Mouse (Mus musculus): ENCODE results near the gene Ptprc.

The Ptprc gene

DNA sequence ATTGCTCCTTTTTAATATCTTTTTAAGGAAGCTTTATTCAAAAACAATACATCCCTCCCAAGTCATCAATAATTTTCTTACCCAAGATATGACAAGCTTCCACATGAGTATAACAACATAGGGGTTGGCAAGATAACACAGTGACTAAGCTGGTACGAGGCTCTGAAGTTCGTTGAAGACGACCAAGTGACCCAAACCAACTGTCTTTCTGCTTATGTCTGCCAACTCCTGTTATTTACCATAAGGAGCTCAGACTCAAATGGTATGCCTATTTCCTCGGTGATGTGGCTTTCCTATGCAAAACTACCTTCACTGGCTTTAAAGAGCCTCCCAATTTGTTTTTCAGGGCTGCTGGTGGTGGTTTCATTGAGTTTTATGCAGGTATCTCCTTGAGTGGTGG lies at the start of gene Ptprc:
TSS of gene Ptprc (minus strand) at position 215 of the 400 bp plus-strand sequence.
- no peak for DNase-seq (ENCODE audit: low spot score in 2 of 2)

DNA sequence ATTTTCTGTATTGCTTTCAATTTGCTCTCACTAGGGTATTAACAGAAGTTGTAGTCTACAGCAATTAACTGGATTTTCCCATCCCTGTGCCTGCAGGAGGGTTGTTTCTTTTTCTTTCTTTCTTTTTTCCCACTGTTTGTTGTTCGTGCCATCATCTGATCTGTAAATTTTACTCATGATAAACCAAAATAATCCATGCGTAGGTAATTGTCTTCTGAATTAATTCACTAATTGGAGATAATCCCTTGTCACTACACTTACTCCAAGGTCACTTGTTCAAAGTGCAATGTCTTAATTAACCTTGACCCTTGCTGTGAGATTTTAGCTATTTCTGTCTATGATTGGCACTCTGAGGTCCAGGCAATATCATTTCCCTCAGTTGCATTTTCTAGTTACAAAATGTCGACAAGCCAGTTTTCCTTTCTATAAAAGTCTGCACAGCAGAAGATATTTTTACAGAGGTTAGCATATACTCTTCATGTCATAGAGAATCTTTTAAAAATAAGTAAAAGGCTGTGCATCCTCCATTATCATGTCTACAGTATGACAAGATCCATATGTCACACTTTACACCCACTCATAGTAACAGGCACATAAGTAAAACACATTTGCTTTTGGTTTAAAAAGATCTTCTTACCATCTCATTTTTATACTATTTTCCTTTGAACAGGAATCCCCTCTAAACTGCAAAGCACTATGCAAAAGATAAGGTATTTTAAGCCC lies 39.4 kb upstream of the Ptprc start:
- no peak for DNase-seq (ENCODE audit: low spot score in 2 of 2)

DNA sequence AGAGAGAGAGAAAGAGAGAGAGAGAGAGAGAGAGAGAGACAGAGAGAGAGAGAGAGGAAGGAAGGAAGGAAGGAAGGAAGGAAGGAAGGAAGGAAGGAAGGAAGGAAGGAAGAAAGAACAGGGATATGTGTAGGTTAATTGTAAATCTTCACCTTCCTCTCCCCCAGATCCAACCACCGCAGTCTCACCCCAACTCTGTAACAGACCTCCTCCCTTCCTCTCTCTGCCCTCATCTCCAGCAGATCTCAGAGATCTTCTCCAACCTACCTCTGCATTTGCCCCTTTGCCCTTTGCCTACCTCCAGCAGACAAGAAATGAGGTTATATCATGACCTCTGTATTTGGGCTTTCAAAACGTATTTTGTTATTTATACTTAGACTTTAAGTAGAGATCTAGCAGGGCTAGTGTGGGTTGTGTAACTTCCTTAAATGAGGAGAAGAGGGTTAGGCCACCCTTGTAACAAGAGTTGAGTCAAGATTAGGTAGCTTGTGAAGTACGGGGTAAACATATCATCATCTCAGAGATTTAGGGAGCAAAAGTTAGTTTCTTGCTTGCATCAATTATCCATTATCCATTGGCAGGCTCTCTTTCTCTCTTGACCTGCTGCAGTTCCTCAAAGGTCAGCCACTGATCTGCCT lies 35.0 kb upstream of the Ptprc start:
- DNase-seq (ENCODE audit: low spot score in 2 of 2), result no peak

DNA sequence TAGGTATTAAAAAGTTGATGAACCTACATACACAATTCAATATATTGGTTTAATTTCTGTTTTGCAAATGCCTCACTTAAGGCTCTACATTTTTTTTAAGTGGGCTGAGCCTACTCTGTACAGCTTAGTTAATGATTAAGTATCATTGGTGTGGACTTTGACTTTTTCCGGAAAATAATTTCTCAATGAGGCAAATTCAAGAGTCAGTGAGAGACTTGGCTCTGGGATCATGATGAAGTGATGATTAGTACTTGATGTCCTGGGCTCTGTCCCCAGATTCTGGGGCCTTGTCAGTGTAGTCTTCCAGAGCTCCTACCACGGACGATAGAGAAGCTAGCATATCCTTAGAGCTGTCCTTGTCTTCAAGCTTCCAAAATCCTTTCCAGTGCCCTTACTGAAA lies 34.2 kb upstream of the Ptprc start:
- no peak for DNase-seq (ENCODE audit: low spot score in 2 of 2)

DNA sequence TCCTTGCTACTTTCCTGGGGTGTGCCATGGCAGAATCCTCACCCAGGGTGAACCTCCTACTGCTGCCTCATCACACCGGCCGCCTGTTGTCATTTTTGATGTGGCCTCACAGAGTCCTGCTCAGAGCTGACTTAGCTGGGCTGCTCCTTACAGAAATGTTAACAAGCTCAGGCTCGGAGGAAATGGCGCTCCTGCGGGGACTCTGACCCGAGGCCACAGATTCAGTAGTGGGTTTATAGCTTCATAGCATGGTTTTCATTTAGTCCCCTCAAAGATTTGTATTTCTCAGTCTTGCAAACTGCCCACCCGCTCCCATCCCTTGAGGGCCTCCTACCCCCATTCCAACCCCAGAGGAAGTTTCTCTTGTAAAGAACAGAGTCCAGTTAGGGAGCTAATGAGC lies 30.5 kb upstream of the Ptprc start:
- no peak for DNase-seq (ENCODE audit: low spot score in 2 of 2)

DNA sequence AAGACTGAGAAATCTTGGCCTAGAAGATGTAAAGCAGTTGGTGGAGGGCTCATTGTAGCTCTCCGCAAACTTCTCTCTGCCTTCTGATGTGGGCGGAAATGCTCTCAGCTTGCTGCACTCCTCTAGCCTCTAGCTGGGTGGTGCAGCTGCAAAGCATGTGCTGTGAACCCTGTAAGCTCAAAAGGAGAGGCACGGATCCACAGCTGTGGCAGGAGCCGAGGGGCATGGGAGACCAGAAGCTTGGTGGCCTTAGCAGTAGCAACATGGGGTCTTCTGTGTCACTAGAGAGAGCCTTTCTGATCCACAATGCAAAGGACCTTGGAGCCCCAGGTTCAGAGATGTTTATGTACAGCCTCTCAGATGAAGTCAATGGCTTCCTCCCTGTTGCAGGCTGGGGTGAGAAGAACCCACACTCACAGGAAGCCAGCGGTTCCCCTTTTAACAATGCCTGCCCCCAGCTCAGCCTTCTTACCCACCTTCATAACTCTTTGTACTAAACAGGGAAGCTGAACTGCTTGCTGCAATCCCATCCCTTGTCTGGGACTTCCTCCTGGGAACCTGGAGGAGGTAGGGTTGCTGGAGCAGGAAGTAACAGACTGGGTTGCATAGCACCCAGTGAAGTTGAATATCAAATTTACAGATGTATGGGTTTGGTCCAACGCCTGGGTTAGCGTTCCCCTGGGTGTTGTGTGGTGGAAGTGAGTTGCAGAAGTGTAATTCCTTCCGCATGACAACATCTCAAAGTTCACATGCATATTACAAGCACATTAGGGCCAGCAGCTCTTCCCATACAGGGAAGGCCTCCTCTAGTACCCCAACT lies 16.4 kb upstream of the Ptprc start:
- DNase-seq (ENCODE audit: low spot score in 2 of 2), result no peak

DNA sequence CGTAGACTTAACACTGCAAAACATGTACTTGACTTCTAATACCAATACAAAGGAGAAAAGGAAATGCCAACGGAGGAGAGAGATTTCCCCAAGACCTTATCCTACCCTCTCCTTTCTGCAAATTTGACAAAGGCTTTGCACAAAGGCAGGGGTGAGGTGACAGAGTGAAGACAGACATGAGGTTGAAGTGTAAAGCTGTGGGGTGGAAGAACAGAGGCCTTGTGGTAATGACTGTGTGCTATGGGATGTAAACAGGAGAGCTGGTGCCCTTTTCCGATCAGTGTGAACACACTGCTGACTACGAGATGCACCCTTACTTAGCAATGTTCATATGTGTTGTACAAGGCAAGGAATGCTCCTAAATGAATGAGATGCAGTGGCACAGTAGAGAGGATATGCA lies 12.6 kb upstream of the Ptprc start:
- no peak for DNase-seq (ENCODE audit: low spot score in 2 of 2)

DNA sequence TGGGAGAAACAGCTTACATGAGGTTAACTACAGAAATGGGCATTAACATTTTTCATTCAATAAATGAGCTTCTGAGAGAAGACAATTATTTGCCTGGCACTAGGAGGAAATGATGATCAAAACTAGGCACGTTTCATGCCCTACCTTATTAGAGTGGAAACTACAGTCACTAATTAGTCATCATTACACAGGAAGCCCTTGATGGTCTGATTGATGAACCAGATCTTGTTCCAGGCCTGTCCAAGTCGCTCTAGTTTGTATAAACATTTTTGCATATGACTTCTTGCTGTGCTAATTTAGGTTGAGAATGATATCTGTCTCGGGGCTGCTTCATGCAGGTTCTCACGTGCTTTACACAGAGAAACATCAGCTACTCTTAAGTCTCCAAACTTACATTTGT lies 10.4 kb upstream of the Ptprc start:
- no peak for DNase-seq (ENCODE audit: low spot score in 2 of 2)

DNA sequence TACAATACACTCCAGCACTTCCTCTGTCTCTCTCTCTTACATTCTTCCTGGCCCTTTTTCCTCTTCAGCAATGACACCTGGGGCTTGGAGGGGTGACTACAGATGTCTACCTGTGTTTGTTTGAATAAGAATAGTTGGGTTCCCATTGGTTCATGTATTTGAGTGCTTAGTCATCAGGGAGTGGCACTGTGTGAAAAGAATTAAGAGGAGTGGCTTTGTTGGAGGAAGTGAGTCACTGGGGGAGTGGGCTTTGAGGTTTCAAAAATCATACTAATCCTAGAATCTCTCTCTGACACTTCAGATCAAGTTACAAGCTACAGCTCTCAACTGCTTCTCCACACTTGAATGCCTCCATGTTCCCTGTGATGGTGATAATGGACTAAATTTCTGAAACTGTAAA lies 4.6 kb upstream of the Ptprc start:
- DNase-seq (ENCODE audit: low spot score in 2 of 2), result no peak

DNA sequence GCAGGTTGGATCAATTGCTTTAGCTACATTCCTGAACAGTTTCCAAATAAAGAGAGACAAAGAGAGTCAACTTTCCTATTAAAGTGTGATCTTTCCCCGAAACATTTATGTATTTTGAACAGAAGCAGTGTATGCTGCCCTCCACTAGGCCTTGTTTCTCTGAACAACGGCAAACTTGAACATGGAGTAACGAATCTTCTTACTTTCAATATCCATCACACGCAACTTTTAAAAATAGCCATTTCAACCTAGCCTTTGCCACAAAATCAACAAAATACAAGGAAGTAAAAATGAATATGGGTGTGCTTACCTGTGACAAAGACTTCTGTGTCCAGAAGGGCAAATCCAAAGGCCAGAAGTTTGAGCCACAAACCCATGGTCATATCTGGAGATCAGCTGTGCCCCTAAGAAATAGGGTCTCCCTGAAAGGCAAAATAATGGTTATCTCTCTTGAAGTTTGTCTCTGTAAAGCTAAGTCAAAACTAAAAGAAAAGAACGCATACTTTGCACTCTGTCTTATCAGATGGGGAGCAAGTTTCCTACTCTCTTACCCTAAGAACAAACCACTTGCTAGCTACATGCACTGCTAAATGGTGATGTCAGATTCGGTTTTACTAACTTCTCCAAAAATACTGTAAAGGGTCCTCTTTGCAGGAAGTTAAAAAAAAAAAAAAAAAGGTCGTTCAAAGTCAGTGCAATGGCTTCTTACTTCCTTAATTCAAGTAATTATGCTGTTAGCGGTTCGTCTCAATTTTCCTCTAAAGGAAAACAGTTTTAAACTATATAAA lies 609 bp downstream of the Ptprc start:
- DNase-seq (ENCODE audit: low spot score in 2 of 2), result no peak

DNA sequence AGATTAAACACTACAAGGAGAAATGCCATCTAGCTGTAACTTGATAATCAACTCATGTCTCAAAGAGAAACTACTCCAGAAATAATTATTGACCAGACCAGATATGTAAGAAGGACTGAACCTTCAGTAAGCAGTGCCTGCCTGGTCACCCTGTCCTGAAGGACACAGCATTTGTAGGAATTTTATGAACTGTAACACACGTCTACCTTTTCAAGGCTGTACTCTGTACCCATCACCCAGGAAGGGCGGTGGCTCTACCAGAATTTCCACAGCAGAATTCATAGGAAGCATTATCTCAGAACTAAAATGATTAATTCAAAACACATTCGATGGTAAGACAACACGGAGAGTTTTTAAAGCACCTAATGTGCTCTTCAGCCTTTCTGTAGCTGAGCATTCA lies 1.4 kb downstream of the Ptprc start:
- no peak for DNase-seq (ENCODE audit: low spot score in 2 of 2)

DNA sequence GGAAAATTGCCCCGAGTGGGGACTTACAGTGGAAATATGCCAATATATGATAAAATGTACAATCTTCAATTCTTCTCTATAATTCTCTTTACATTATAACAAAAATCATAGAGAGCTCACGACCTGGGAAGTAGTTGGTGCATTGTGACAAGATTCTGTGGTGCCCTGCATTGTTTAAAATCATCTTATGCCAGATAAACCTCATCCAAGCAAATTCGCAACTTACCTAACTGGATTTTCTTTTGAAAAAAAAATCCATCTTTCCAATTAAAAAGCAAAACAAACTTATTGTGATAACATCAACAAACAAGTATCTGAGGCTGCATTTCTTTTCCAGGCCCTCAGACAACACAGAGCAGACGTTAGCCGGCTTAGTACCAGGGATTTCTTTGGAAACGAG lies 1.8 kb downstream of the Ptprc start:
- DNase-seq (ENCODE audit: low spot score in 2 of 2), result no peak

DNA sequence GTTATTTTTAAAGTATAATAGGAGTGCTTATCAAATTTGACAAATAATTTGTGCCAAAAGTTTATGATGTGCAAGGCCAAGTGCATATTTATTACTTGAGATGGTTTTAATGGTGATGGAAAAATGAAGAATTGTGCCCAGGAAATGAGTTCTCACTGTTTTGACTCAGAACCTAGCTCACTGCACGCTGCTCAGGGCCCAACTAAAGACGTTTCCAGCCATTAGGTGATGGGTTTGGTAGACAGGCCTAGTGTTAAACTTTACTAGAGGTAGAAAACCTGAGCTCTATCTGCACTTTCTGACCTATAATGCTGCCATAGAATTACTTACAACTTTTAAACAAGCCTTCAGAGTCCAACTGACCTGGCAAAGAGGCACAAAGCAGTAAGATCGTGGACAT lies 3.0 kb downstream of the Ptprc start:
- DNase-seq (ENCODE audit: low spot score in 2 of 2), result no peak

DNA sequence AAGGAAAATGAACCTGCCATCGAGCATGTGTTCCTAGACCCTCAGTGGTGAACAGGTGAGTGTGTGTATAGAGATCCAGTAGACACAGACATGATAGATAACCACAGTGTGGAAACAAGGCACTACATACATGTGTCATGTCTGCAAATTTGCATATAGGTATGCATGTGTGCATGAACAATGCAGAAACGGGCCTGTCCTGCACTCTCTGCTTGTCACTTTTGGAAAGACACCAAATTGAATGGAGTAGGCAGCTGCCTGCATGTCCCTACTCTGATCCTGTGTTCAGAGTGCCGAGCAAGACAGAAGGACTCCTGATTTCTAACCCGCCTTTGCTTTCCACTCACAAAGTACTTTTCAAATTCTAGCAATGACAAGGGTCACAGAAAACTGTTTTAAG lies 3.4 kb downstream of the Ptprc start:
- no peak for DNase-seq (ENCODE audit: low spot score in 2 of 2)

DNA sequence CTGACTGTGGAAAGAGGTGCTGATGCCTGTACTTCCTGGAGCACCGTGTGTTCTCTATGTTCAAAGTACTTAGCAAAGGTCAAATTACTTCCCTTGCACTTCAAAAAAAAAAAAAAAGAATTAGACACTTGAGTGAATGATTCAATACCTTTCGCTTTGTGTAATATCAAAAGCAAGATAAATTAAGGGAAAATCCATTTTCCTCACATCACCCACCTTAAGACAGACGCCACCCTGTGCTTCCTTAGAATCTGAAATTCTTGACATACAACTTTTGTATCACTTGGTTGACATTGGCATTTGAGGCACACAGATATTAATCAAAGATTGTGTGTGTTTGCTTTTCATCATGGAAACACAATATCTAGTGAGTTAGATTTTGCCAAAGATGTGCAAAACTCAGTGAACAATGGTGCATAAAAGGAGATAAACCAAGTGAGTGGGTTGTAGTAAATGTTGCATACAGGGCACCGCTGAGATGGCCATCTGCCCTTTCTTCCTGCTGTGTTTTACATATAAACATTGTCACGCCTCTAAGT lies 9.2 kb downstream of the Ptprc start:
- no peak for DNase-seq (ENCODE audit: low spot score in 2 of 2)

DNA sequence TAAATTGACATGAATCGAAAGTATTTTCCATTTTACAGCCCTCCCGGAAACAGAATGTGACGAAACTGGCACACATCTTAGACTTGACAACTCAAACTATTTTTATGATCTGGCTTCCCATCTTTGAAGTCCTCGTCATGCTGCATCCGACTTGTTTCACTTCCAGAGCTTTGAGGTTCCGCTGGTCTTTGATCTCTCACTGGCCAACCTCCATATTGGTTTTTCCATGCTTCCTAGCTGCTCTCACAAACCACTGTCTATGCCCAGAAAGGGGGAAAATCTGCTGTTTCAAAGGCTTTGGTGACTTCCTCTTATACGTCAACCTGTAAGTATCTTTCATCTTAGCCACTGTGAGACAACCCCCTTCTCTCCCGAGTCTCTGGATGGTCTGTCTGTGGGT lies 12.9 kb downstream of the Ptprc start:
- DNase-seq (ENCODE audit: low spot score in 2 of 2), result no peak

DNA sequence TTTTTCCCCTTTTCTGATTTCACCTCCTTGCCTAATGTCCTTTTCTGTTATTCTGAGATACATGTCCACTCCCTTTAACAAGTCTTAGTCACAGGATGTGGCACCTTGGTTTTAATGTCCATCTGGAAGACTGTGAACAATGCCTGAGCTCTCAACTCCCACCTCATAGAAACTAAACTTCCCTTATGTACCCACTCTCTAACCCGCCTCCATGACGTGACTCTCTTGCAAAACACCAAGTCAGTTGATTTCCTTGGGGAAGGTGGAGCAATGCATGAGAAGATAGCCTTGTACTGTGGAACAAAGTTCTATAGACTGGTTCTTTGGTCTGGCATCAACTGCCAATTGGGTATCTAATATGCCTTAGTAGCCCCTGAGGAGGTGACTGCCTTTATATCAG lies 16.6 kb downstream of the Ptprc start:
- DNase-seq (ENCODE audit: low spot score in 2 of 2), result no peak

DNA sequence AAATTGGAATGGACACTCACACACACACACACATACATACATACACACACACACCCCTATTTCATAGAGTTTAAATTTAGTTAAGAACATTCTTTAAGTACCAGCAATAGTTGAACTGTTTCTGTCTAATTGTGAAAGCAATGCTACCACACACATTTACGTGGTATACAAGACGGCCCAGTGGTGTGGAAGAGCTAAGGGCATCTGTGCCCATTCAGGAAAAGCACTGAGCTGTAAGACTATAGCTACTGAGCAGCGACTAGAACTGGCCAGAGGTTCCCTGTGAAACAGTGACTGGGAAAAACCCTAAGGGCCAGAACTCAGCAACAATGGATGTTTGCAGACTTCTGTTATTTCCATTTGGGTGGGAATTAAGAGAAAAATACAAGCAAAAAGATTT lies 17.3 kb downstream of the Ptprc start:
- no peak for DNase-seq (ENCODE audit: low spot score in 2 of 2)

DNA sequence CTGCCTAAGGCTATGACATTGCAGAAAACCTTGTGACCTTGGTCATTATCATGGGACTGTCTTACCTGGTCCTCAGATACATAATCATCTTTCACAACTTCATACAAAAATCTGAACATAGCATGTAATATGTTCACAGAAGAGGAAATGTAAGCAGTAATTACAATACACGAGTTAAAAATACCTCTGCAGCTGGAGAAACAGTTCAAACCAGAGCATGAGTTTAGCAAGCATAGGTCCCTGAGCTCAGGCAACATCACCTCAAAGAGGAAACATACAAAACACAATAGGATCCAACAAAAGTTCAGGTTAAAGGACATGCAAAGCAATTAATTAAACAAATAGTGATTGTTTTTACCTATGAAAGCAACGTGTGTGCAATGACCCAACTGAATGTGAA lies 17.8 kb downstream of the Ptprc start:
- DNase-seq (ENCODE audit: low spot score in 2 of 2), result no peak

DNA sequence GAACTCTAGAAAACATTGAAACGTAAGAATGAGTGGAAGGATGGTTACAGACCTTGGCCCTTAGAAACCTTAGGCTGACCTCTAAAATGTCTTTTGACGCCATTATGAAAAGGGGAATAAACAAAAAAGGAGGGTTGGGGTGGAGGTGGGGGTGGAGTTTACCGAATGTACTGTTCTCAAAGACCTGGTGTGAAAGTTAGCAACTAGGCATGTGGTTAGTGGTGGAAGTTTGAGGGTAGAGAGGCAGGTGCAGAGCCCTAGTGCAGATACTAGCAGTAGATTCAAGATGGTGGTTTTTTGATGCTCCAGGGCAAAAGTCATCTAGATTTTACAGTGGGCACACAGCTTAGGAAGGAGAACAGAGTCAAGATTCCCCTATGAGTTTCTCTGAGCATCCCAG lies 18.5 kb downstream of the Ptprc start:
- DNase-seq (ENCODE audit: low spot score in 2 of 2), result no peak

DNA sequence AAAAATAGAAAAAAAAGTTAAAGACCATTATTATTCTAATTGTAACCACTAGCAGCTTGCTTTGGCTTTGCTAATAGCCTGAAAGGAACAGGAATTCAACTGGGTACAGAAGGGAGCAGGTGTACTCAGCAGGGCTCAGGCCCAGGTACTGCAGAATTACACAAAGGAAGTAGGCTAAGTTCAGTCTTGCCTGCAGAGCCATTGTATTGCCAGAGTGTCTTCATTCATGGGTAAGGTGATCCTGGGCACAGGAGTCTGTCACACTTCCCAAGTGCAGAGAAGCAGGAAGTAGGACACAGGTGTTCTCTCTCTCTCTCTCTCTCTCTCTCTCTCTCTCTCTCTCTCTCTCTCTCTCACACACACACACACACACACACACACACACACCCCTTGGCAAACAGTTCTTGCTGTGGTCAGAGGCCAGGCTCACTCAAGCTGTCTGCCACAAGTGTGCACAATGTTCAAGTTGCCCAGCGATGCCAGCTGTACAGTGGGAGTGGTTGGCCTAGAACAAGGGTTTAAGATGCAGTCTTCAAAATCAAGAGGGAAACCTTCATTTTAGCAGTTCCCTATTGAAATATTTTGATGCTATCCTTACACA lies 21.2 kb downstream of the Ptprc start:
- no peak for DNase-seq (ENCODE audit: low spot score in 2 of 2)

DNA sequence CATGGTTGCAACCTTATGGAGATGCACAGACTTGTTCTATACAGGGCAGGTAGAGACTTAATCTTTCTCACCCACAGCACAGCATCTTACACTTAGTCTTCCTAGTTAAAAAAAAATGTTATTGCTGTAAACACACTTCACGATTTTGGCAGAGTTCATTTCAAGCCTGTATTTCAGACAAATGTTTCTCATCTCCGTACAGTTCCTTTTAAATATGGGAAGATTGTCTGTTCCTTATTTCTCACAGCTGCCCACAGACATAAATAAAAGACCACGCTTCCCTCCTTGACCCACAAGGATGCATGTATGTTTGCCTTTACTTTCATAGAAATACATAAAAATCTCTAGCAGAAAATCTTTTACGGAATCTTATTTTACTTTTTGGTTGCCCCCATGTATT lies 22.4 kb downstream of the Ptprc start:
- DNase-seq (ENCODE audit: low spot score in 2 of 2), result no peak

Measured in urinary bladder, adult 18-20 months (tissue).